Mouse (Mus musculus): ENCODE results near the gene Syde2.

DNA sequence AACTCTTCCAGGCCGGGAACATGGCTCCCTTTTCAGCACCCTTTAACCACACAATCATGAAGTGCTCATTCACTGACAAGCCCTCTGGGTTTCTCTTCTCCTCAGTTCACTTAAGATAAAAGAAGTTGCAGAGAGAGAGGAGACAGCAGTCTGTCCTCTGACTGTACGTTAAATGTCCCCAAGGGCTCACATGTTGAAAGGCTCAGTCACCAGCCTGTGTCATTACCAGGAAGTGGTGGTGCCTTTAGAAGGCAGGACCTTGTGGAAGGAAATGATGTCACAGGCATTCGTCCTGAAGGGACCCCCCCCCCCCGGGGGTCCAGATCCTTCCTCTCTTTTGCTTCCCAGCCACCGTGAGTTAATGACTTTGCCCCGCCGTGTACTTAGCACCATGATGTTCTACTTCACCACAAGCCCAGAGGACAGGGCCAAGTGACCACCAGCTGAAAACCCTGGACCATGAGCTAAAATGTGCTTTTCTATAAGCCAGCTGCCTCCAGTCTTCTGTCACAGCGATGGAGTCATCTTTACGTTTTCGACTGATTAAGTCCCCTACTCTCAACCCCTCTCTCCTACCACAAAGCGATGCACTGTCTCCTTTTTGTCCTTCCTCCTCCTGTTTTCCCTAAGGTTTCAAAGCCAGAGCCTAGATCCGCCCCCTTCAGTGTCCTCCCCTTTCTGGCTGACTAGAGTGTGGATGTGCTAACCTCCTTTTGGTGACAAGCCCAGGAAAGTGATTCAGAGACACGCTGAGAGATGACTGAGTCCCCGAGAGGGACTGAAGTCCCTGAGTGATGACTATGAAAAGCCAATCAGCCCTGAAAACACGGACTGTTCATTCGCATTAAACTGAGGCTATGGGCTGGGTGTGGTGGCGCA lies 36.1 kb upstream of the Syde2 start:
- no peak for TF ChIP-seq CTCF (IDR thresholded peaks at IDR 0.05)
- no peak for TF ChIP-seq EP300 (IDR thresholded peaks at IDR 0.05; ENCODE audit: insufficient read depth, low read depth, low read length)
- no peak for TF ChIP-seq POLR2A (IDR thresholded peaks at IDR 0.05; ENCODE audit: insufficient read depth, low read depth, low read length)
